Mouse (Mus musculus) induced T-regulatory cell, adult 2 months (primary cell): ENCODE results near the gene Plk4.
A peak's percentile ranks its signal among the peaks of the same experiment; 100 is the strongest.
"Not testable (repeated sequence)": the region's sequence is repeated elsewhere in the genome, so short reads cannot be mapped to it uniquely, and the experiment has no call there.

Experiments
- DNase-seq: peaks from one replicate; pipeline ENCODE4 v3.0.0-alpha.2; 2012; ENCODE audit warnings: low read depth

Gene Plk4

DNA sequence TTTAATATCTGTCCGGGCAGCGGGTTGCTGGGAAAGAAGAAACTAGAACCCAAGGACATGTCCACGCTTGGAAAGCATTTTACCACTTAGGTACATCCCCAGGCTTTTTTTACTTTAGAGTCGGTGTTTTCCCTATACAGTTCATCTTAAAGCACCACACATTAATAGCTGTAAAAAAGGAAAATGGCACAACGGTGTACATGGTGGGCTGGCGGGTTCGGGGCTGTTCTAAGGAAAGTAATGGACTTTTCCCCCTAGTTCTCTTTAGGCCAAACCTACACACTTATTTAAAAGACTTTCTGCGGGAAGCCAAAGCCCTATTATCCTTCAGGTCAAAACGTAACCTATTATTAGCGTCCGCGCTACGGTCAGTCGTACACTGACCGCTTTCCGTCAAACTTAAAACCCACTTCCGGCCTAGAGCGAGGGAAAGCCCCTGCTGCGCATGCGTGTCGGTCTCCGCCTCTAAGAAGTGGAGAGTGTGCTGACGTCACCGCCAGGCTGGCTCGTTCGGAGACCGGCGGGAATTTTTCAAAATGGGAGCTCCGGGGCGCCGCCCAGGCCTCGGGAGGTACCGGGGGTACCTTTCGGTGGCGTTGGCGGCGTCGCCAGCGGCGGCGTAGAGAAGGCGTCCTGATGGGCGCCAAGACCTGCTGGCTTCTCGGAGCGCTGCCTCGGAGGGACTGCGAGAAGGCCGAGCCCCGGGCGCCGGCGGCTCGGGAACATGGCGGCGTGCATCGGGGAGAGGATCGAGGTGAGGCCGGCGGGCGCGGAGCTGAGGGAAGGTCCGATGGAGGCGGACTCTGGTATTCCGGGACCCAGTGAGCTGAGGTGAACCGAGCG, at the start of gene Plk4:
TSS of gene Plk4 (plus strand) at position 490 of the 843 bp plus-strand sequence.
- DNase-seq: peak; percentile 99

DNA sequence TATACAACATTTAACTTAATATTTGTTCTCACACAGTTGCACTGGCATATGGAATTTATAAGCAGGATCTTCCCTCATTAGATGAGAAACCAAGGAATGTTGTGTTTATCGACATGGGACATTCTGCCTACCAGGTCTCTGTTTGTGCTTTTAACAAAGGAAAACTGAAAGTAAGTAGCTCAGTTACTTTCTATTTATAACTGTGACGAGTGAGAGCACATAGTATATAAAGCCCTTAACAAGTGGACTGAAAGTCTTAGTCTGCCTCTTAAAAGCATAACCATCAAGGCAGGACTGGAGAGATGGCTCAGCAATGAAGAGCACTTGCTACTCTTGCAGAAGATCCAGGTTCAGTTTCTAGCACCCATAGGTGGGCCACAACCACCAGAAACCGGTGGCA, 39.1 kb upstream of the Plk4 start:
- peak; percentile 50 for DNase-seq

DNA sequence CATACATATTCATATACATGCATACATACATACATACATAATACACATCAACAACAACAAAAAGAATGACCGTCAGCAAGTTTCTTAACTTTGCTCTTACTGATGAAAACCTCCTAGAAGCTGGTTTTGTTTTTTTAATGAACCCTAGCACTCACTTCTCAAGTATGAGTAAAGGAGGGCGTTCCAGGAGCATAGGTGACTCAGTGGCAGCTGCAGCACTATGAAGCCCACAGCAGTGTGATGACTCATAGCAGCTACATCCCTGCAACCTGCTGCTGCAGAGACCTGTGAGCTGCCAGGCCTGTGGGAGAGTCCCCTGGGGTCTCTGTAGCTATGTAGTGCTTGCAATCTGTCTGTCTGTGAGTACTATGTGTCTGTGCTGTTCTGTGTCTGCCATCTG, 38.5 kb upstream of the Plk4 start:
- DNase-seq: peak; percentile 25

DNA sequence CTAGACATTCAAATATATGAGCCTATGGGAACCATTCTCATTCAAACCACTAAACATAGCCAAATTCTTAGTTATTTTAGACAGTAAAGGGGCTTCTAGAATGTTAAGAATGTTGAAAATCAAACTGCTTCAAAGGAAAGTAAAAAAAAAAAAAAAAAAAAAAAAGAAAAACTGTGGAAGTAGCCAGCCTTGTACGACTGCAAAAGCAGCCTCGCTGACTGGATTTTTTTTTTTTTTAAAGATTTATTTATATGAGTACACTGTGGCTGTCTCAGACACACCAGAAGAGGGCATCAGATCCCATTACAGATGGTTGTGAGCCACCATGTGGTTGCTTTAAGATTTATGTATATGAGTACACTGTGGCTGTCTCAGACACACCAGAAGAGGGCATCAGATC, 6.0 kb upstream of the Plk4 start:
- no peak for DNase-seq

DNA sequence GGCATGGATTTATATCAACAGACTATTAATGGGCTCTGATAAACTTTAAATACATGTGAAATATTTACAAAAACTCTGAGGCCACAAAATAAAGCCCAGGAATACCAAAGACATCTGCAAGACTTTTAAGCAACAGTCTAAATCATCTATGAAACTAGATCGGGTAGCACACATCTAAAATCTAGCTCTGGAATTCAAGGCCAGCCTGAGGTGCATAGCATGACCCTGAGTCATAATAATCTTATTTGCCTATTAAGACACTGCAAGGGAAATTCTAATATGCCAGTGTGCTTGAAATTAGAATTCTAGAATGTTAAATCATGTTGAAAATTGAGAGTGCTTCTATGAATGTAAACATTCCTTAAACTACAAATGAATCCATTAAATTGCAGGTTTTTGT, 1.8 kb upstream of the Plk4 start:
- no peak for DNase-seq

DNA sequence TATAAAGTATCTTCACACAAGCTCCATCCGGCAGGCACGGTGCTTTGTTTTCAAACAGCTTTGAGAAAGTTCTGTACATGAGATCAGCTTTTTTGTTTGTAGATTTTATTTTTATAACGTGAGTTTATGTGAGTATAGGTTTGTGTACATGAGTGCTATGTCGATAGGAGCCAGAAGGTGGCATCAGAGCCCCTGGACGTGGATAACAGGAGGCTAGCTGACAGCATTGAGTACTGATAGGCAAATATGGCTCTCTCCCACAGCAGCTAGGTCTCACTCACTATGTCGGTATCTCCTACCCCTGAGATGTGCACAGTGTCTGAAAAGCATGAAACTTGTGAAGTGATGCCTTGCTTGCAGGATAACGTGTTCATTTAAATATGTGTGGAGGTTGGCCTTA, 1.3 kb upstream of the Plk4 start:
- peak; percentile 87 for DNase-seq

DNA sequence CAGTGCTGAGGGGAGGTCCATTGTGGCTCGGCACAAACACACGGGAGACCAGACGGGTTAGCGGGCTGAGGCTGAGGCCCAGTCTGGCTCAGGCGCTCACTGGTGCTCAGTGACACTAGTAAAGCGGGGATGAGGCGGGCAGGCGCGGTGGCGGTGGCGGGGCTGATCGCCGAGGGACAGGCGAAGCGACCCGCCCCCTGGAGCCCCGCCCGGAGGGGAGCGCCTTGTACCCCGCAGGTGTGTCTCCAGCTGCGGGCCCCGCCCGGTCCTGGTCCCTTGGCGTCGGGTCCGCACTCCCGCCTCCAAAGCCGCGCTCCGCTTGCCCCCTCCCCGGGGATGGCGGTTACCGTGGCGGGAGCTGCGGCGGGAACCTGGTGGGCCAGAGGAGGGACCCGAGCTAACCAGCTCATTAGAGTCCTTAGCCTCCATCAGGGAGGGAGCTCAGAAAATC, 579 bp downstream of the Plk4 start:
- peak; percentile 77 for DNase-seq

DNA sequence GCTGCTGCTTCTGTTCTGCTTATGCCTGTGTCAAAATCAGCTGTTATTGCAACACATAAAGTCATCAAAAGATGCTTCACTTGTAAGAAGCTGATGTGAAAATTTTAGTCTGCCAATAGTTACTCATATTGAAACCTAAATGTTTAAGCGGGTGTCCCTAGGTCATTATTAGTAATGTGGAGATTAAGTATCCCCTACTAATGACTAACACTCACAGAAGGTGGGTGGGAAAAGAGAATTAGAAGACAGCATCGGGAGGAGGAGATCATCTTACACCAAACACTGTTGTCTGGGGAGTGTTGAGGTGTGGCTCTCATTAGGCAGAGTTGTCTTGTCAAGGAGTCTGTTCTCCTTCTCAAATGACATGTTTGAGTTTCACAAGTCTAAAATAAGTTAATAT, 7.1 kb downstream of the Plk4 start:
- no peak for DNase-seq

DNA sequence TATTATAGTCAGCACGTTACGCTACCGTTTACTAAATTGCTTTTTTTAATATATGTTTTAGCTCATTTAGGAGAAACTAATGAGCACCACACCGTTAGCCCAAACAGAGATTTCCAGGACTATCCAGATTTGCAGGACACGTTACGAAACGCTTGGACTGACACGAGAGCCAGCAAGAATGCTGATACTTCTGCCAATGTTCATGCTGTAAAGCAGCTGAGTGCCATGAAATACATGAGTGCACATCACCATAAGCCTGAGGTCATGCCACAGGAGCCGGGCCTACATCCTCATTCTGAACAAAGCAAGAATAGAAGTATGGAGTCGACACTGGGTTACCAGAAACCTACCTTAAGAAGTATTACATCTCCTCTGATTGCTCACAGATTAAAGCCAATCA, 8.9 kb downstream of the Plk4 start:
- DNase-seq: no peak

DNA sequence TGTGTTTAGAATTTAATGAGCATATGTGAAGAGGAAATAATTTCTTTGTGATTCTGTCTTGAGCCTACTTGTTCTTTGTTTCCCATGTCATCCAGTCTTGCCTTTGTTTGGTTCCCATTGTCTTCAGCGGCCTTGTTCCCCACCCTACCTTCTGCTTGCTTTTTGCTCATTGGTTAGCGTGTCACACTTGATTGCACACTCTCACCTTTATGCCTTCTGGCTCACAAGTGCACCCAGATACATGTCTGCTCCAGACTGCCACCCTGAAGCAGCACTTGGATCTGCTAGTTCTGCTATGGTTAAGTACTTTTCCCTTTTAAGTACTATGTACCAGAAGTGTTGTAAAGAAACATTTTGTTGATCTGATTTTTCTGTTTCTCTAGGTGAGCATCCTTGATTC, 10.1 kb downstream of the Plk4 start:
- DNase-seq: no peak

DNA sequence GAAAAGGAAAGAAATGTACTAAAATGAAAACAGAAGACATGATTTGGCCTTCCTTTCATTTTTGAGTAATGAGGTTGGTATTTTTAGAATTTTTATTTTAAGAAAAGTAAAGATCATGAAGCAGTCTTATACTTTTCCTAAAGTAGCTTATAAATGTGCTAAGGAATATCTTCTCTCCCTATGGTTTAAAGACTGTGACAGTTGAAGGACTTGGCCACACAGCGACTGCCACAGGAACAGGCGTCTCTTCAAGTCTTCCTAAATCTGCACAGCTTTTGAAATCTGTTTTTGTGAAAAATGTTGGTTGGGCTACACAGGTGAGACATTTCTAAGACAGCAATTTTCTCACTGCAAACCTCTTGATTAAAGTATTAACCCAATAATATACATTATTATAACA, 13.5 kb downstream of the Plk4 start:
- DNase-seq: no peak

DNA sequence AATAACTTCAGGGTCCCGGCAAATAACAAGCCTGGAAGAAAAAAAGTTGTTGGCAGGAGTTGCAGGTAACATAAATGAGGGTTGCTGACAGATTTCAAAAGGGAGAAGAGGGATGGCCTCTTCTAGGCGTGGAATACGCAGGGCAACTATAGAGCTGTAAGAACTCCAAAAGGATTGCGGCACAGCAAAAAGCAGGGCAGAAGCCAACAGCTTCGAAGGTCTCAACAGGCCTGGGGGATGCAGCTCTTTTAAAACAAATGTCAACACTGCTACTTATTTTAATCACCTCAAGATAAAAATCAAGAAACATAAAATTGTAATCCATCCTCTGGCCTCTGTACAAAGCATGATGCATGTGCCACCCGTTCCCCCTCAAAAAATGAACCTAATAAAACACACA, 45.7 kb downstream of the Plk4 start:
- not testable (repeated sequence) for DNase-seq

DNA sequence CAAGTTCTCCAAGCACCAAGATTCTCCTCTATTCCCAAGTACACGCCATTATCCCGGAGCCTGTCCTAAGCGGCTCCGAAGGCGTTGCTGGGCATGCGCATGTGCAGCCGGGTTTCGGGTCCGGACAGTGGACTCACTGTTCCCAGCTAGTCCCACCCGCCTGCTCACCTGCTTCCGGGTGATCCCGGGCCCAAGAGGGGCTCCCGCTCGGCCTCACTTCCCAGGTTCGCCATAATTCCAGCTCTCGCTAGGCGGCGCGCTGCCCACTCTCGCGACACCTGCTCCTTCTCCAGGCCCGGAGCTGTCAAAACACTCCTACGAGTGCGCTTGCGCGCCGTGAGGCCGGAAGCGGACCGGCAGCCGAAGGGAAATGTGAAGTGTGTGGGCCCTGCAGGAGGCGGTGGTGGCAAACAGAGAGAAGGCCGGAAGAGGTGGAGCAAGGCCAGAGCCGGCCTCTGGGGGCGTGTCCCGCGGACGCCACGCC, 46.7 kb downstream of the Plk4 start, which contains the start of gene Mfsd8:
TSS of gene Mfsd8 (minus strand) at position 414 of the 484 bp plus-strand sequence.
- DNase-seq: peak; percentile 98

DNA sequence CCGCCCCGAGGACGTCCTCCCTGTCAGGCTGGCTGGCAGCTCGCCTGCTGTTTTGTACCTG, 47.0 kb downstream of the Plk4 start, which contains the start of gene Abhd18:
TSS of gene Abhd18 (plus strand) at position 14 of the 61 bp plus-strand sequence.
- DNase-seq: not testable (repeated sequence)

DNA sequence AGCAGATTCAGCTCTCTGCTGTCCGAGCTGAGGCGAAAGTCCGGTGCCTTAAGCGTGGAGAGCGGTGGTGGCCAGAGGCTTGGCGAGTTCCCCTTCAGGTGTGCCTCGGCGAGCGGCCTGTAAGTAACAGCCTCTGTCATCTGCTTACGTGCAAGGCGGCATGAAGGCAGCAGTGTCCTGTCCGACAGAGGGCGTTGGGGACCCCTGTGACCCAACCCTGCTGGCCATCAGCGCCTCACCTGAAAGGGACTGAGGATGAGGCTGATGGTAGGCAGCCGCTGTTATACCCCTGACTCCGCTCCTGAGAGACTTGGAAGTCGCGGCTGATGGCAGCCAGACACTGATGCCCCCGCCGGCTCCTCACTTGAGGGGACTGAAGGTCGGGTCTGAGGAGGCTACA, 47.2 kb downstream of the Plk4 start:
- peak; percentile 74 for DNase-seq

DNA sequence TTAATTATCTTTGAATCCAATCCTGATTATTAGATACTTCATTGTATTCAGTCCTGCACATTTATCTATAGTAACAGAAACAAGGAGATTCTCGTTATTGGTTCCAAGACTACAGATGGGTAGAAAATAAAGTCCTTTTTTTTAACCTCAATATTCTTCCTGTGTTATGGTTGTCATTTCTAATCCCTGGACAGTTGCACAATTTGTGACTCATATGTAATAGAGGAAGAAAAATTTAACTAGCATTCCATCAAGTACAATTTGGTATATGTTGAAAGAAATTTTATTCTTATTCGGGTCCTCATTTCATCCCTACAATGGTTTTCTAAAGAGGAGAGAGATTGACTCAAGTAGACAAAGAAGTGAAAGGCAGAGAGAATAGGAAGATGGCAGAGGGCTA, 48.1 kb downstream of the Plk4 start:
- not testable (repeated sequence) for DNase-seq

DNA sequence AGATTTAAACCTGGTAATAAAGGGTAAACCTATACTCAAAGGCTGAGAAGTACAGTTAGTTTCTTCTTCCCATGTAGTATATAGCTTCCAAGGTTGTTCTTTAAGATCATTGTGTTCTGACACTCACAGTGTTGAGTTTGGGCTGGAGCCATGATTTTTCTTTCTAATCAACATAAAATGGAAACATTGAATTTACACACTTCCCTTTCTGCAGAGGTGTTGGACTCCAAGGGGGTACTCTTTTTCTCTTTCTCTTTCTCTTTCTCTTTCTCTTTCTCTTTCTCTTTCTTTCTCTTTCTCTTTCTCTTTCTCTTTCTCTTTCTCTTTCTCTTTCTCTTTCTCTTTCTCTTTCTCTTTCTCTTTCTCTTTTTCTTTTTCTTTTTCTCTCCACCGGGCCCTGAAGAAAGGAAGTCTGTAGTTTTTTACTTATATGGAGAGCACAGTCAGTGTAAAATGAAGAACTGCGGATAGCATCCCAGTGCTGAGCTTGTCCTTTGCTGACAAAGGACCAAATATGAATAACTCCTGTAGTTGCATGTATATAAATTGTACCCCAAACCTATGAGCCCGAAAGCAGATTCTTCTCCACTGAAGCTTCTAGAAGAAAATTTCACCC, 53.4 kb downstream of the Plk4 start:
- DNase-seq: peak; percentile 45
